10 mouse cellular contexts compared by ENCODE assay signal in genomic region chr5:28117882-28118530, GRCm38 (mm10). TPM values are rescaled to one million over a fixed set of nuclear protein-coding genes. Genes with fewer than 3 reads are reported as not detected.
DNase-seq lines count a peak whose midpoint lies in the region; ATAC-seq and TF ChIP-seq lines count a peak whose summit lies in the region.
"Had no signal": no experiment of that assay in that cellular context is flagged by ENCODE, and none has a peak within 500 bp of the region (broad histone marks: within the 10 kb centered on the region; RNA-seq: fewer than 3 reads in every experiment).

No protein-coding gene starts in this region.

- WGBS in heart, embryonic 10.5 days, result under 1% methylated on average over 30 of the region's 30 CpGs
- under 1% methylated on average over 30 of the region's 30 CpGs for WGBS in embryonic facial prominence, embryonic 13.5 days
- under 1% methylated on average over 30 of the region's 30 CpGs for WGBS in intestine, embryonic 14.5 days
- 2% methylated on average over 30 of the region's 30 CpGs for WGBS in liver, embryonic 14.5 days (ENCODE audit: insufficient replicate concordance)

- intact Hi-C loops in heart, postnatal 25 days (cut with DNase I), result no loop called here

- ATAC-seq in embryonic facial prominence, embryonic 13.5 days (ENCODE audit: insufficient number of reproducible peaks, insufficient read depth, low FRiP score, low TSS enrichment, low read depth), result no peak
- no peak for ATAC-seq in intestine, embryonic 14.5 days (replicated peaks; ENCODE audit: low FRiP score, low TSS enrichment, low read depth)
- ATAC-seq in liver, embryonic 14.5 days (ENCODE audit: insufficient read depth), result no peak
- no peak for ATAC-seq in frontal cortex, adult (ENCODE audit: low TSS enrichment)

- H3K9me3 ChIP-seq in heart, embryonic 10.5 days, result no peaks in the 10 kb centered on the region
- H3K9me3 ChIP-seq in embryonic facial prominence, embryonic 13.5 days, result no peaks in the 10 kb centered on the region
- H3K9me3 ChIP-seq in intestine, embryonic 14.5 days (ENCODE audit: control insufficient read depth, low read length), result no peaks in the 10 kb centered on the region
- no peaks in the 10 kb centered on the region for H3K9me3 ChIP-seq in liver, embryonic 14.5 days (ENCODE audit: control insufficient read depth, low read length)

- peaks cover 9% of the 10 kb centered on the region; the same call in 1 of the 2 replicates for H3K4me1 ChIP-seq in heart, embryonic 10.5 days
- peaks cover 7% of the 10 kb centered on the region; the same call in 1 of the 2 replicates for H3K4me1 ChIP-seq in embryonic facial prominence, embryonic 13.5 days
- no peaks in the 10 kb centered on the region; the same call in 1 of the 2 replicates for H3K4me1 ChIP-seq in intestine, embryonic 14.5 days (replicated peaks; ENCODE audit: control insufficient read depth, insufficient read depth, low read length)
- no peaks in the 10 kb centered on the region for H3K4me1 ChIP-seq in liver, embryonic 14.5 days (replicated peaks; ENCODE audit: control insufficient read depth in 2 of 2, insufficient read depth in 2 of 2, low read length in 1 of 2)

- peak overlapping the region; percentile 57 for H3K4me3 ChIP-seq in heart, embryonic 10.5 days
- peak overlapping the region; percentile 19 for H3K4me3 ChIP-seq in embryonic facial prominence, embryonic 13.5 days
- peak overlapping the region; percentile 8 for H3K4me3 ChIP-seq in intestine, embryonic 14.5 days (ENCODE audit: low read depth, low read length)
- H3K4me3 ChIP-seq in liver, embryonic 14.5 days (ENCODE audit: insufficient read depth in 1 of 2, low read depth in 2 of 2, low read length in 2 of 2), result peak overlapping the region; percentile 14 to 31; a peak in 3 of 4 replicates

- no peak for TF ChIP-seq EP300 in liver, embryonic 14.5 days (IDR thresholded peaks at IDR 0.05; ENCODE audit: low read depth)

- DNase-seq in heart, embryonic 10.5 days (ENCODE audit: low spot score), result no peak
- no peak for DNase-seq in heart, postnatal 25 days (ENCODE audit: low spot score)
- DNase-seq in intestine, embryonic 14.5 days (ENCODE audit: low spot score), result no peak
- DNase-seq in liver, embryonic 14.5 days (ENCODE audit: low read depth in 3 of 3, low spot score in 3 of 3), result no peak
- no peak for DNase-seq in urinary bladder, postnatal 14 days (ENCODE audit: low spot score)
- DNase-seq in ovary, adult 18-20 months (ENCODE audit: low spot score), result no peak

- TF ChIP-seq CTCF in liver, embryonic 14.5 days (IDR thresholded peaks at IDR 0.05; ENCODE audit: low read depth), result no peak

- peaks cover 83% of the 10 kb centered on the region for H3K27me3 ChIP-seq in heart, embryonic 10.5 days (ENCODE audit: insufficient read depth, poor library complexity, severe bottlenecking)
- peaks cover 77% of the 10 kb centered on the region for H3K27me3 ChIP-seq in embryonic facial prominence, embryonic 13.5 days
- H3K27me3 ChIP-seq in intestine, embryonic 14.5 days (replicated peaks; ENCODE audit: control insufficient read depth, insufficient read depth, low read length), result peaks cover 76% of the 10 kb centered on the region
- peaks cover 48% of the 10 kb centered on the region for H3K27me3 ChIP-seq in liver, embryonic 14.5 days (ENCODE audit: control insufficient read depth, insufficient read depth, low read length)

- H3K36me3 ChIP-seq in heart, embryonic 10.5 days, result no peaks in the 10 kb centered on the region
- H3K36me3 ChIP-seq in embryonic facial prominence, embryonic 13.5 days, result no peaks in the 10 kb centered on the region
- no peaks in the 10 kb centered on the region for H3K36me3 ChIP-seq in intestine, embryonic 14.5 days (ENCODE audit: control insufficient read depth, insufficient read depth, low read length)
- no peaks in the 10 kb centered on the region for H3K36me3 ChIP-seq in liver, embryonic 14.5 days (replicated peaks; ENCODE audit: control insufficient read depth, insufficient read depth, low read depth)

- H3K9ac ChIP-seq in embryonic facial prominence, embryonic 13.5 days, result no peak overlapping the region
- no peak overlapping the region for H3K9ac ChIP-seq in intestine, embryonic 14.5 days (ENCODE audit: low read length)
- H3K9ac ChIP-seq in liver, embryonic 14.5 days (replicated peaks), result no peak overlapping the region

- peak overlapping the region; percentile 40 for H3K4me2 ChIP-seq in embryonic facial prominence, embryonic 13.5 days
- H3K4me2 ChIP-seq in intestine, embryonic 14.5 days (ENCODE audit: low read length), result peak overlapping the region; percentile 14
- H3K4me2 ChIP-seq in liver, embryonic 14.5 days (ENCODE audit: low read depth), result peak overlapping the region; percentile 51

- H3K27ac ChIP-seq in heart, embryonic 10.5 days, result 0 out of 2 replicates have a peak overlapping the region, but pooled peaks have one; percentile 31
- H3K27ac ChIP-seq in embryonic facial prominence, embryonic 13.5 days, result no peak overlapping the region
- H3K27ac ChIP-seq in intestine, embryonic 14.5 days (ENCODE audit: low read depth), result no peak overlapping the region
- no peak overlapping the region for H3K27ac ChIP-seq in liver, embryonic 14.5 days

RNA-seq across cellular contexts. Expression of gene Insig1, which starts 46.8 kb away (rescaled TPM):
- 38.7 and 39.6 TPM in 2 replicates for polyA plus RNA-seq in heart, embryonic 10.5 days (2016; fragmentation: Nextera tagmentation; extraction: Ambion mirVana)
- total RNA-seq in heart, postnatal 25 days (2021), result 10 to 100 TPM; 13.8 to 15.0 TPM
- 45.2 and 45.9 TPM in 2 replicates for polyA plus RNA-seq in embryonic facial prominence, embryonic 13.5 days (2015; fragmentation: Nextera tagmentation; extraction: Ambion mirVana)
- polyA plus RNA-seq in intestine, embryonic 14.5 days (2014; fragmentation: Nextera tagmentation; extraction: Ambion mirVana), result 119 and 158 TPM in 2 replicates
- polyA plus RNA-seq in liver, embryonic 14.5 days (2012; rRNA removed), result 29.2 and 30.1 TPM in 2 replicates
- polyA plus RNA-seq in liver, embryonic 14.5 days (2014; fragmentation: Nextera tagmentation; extraction: Ambion mirVana), result 46.2 and 48.3 TPM in 2 replicates

RNA-seq across cellular contexts. Expression of gene En2, which starts 47.5 kb away (rescaled TPM):
- not detected in 2 replicates for polyA plus RNA-seq in heart, embryonic 10.5 days (2016; fragmentation: Nextera tagmentation; extraction: Ambion mirVana)
- not detected for total RNA-seq in heart, postnatal 25 days (2021)
- polyA plus RNA-seq in embryonic facial prominence, embryonic 13.5 days (2015; fragmentation: Nextera tagmentation; extraction: Ambion mirVana), result not detected in 2 replicates
- not detected in 2 replicates for polyA plus RNA-seq in intestine, embryonic 14.5 days (2014; fragmentation: Nextera tagmentation; extraction: Ambion mirVana)
- polyA plus RNA-seq in liver, embryonic 14.5 days (2012; rRNA removed), result not detected in 2 replicates
- polyA plus RNA-seq in liver, embryonic 14.5 days (2014; fragmentation: Nextera tagmentation; extraction: Ambion mirVana), result not detected in 2 replicates
- total RNA-seq: CH12.LX; hematopoietic stem cell, adult 5-6 weeks had no signal
